Mouse (Mus musculus): ENCODE data around the gene Prox2. TPM values are rescaled to one million over a fixed set of nuclear protein-coding genes. Genes with fewer than 3 reads are reported as not detected.
"Not testable (repeated sequence)": the region's sequence is repeated elsewhere in the genome, so short reads cannot be mapped to it uniquely, and the experiment has no call there.

Gene Prox2
- polyA plus RNA-seq, 1 experiment from 2014 or later: 2.7 TPM

- not testable (repeated sequence) for H3K36me3 ChIP-seq (replicated peaks); H3K9me3 ChIP-seq; H3K27ac ChIP-seq; H3K4me3 ChIP-seq; DNase-seq (ENCODE audit: extremely low spot score, low spot score)
- Histone ChIP-seq H3K27me3 (ENCODE audit: poor library complexity, severe bottlenecking) (peaks cover 41% of the 10 kb centered on the region), H3K4me1 (peaks cover 25% of the 10 kb centered on the region)
- 61% methylated on average over 2 of the region's 2 CpGs for WGBS
These were observed 33.7 kb upstream of the Prox2 start for GRCm38 (mm10) chr12:85144276-85144675.

- Histone ChIP-seq H3K27me3 (ENCODE audit: poor library complexity, severe bottlenecking) (peaks cover 37% of the 10 kb centered on the region), H3K36me3 (replicated peaks) (no peaks in the 10 kb centered on the region), H3K27ac (no peak overlapping the region), H3K4me1 (peaks cover 25% of the 10 kb centered on the region), H3K9me3 (no peaks in the 10 kb centered on the region), H3K4me3 (no peak overlapping the region)
- WGBS: 19% methylated on average over 4 of the region's 4 CpGs
- peak; percentile 74 for DNase-seq (ENCODE audit: extremely low spot score, low spot score)
These were observed 32.2 kb upstream of the Prox2 start for GRCm38 (mm10) chr12:85142803-85143202.

GRCm38 (mm10) chr12:85141096-85141495 lies 30.5 kb upstream of the Prox2 start:
- Histone ChIP-seq H3K36me3 (replicated peaks) (no peaks in the 10 kb centered on the region), H3K4me1 (peaks cover 21% of the 10 kb centered on the region; the same call in 1 of the 2 replicates), H3K9me3 (no peaks in the 10 kb centered on the region), H3K4me3 (no peak overlapping the region), H3K27ac (no peak overlapping the region), H3K27me3 (ENCODE audit: poor library complexity, severe bottlenecking) (peaks cover 24% of the 10 kb centered on the region)
- DNase-seq (ENCODE audit: extremely low spot score, low spot score): no peak
- WGBS: 81% methylated on average over 6 of the region's 6 CpGs

- H3K27me3 ChIP-seq (ENCODE audit: poor library complexity, severe bottlenecking): peaks cover 24% of the 10 kb centered on the region
- no peaks in the 10 kb centered on the region for H3K9me3 ChIP-seq
- H3K4me1 ChIP-seq: peaks cover 15% of the 10 kb centered on the region; the same call in 1 of the 2 replicates
- no peak overlapping the region for H3K27ac ChIP-seq
- WGBS: 51% methylated on average over 18 of the region's 18 CpGs
- peaks cover 8% of the 10 kb centered on the region for H3K36me3 ChIP-seq (replicated peaks)
- no peak overlapping the region for H3K4me3 ChIP-seq
- DNase-seq (ENCODE audit: extremely low spot score, low spot score): no peak
These were observed 29.6 kb upstream of the Prox2 start for GRCm38 (mm10) chr12:85140036-85140701.

- Histone ChIP-seq H3K36me3 (replicated peaks) (peaks cover 40% of the 10 kb centered on the region), H3K27me3 (ENCODE audit: poor library complexity, severe bottlenecking) (peaks cover 24% of the 10 kb centered on the region), H3K4me1 (peaks cover 19% of the 10 kb centered on the region; the same call in 1 of the 2 replicates), H3K27ac (no peak overlapping the region), H3K9me3 (no peaks in the 10 kb centered on the region), H3K4me3 (no peak overlapping the region)
- 85% methylated on average over 4 of the region's 4 CpGs for WGBS
- no peak for DNase-seq (ENCODE audit: extremely low spot score, low spot score)
These were observed 26.1 kb upstream of the Prox2 start for GRCm38 (mm10) chr12:85136627-85137026.

GRCm38 (mm10) chr12:85135513-85136470 lies 25.2 kb upstream of the Prox2 start:
- Histone ChIP-seq H3K9me3 (no peaks in the 10 kb centered on the region), H3K4me3 (no peak overlapping the region), H3K36me3 (replicated peaks) (peaks cover 49% of the 10 kb centered on the region), H3K4me1 (peaks cover 19% of the 10 kb centered on the region; the same call in 1 of the 2 replicates), H3K27me3 (ENCODE audit: poor library complexity, severe bottlenecking) (peaks cover 18% of the 10 kb centered on the region), H3K27ac (no peak overlapping the region)
- 84% methylated on average over 19 of the region's 19 CpGs for WGBS
- no peak for DNase-seq (ENCODE audit: extremely low spot score, low spot score)

- 94% methylated on average over 8 of the region's 8 CpGs for WGBS
- H3K4me3 ChIP-seq: no peak overlapping the region
- no peak for DNase-seq (ENCODE audit: extremely low spot score, low spot score)
- H3K36me3 ChIP-seq (replicated peaks): peaks cover 64% of the 10 kb centered on the region
- peaks cover 3% of the 10 kb centered on the region; the same call in 1 of the 2 replicates for H3K27me3 ChIP-seq (ENCODE audit: poor library complexity, severe bottlenecking)
- H3K9me3 ChIP-seq: no peaks in the 10 kb centered on the region
- H3K27ac ChIP-seq: no peak overlapping the region
- H3K4me1 ChIP-seq: peaks cover 8% of the 10 kb centered on the region; the same call in 1 of the 2 replicates
These were observed 23.7 kb upstream of the Prox2 start for GRCm38 (mm10) chr12:85134043-85134794.

GRCm38 (mm10) chr12:85131361-85131760 lies 20.8 kb upstream of the Prox2 start:
- Histone ChIP-seq H3K27me3 (ENCODE audit: poor library complexity, severe bottlenecking) (no peaks in the 10 kb centered on the region), H3K4me3 (no peak overlapping the region), H3K36me3 (replicated peaks) (peaks cover 92% of the 10 kb centered on the region), H3K27ac (no peak overlapping the region), H3K4me1 (peaks cover 5% of the 10 kb centered on the region; the same call in 1 of the 2 replicates), H3K9me3 (no peaks in the 10 kb centered on the region)
- 91% methylated on average over 6 of the region's 6 CpGs for WGBS
- DNase-seq (ENCODE audit: extremely low spot score, low spot score): no peak

- H3K36me3 ChIP-seq (replicated peaks): peaks cover 96% of the 10 kb centered on the region
- H3K9me3 ChIP-seq: no peaks in the 10 kb centered on the region
- DNase-seq (ENCODE audit: extremely low spot score, low spot score): no peak
- H3K27ac ChIP-seq: no peak overlapping the region
- no peak overlapping the region for H3K4me3 ChIP-seq
- no peaks in the 10 kb centered on the region for H3K27me3 ChIP-seq (ENCODE audit: poor library complexity, severe bottlenecking)
- WGBS: 98% methylated on average over 9 of the region's 9 CpGs
- peaks cover 4% of the 10 kb centered on the region; the same call in 1 of the 2 replicates for H3K4me1 ChIP-seq
These were observed 18.9 kb upstream of the Prox2 start for GRCm38 (mm10) chr12:85129426-85129978.

- H3K9me3 ChIP-seq: no peaks in the 10 kb centered on the region
- WGBS: 94% methylated on average over 8 of the region's 8 CpGs
- no peak for DNase-seq (ENCODE audit: extremely low spot score, low spot score)
- H3K4me1 ChIP-seq: no peaks in the 10 kb centered on the region
- no peak overlapping the region for H3K4me3 ChIP-seq
- H3K27me3 ChIP-seq (ENCODE audit: poor library complexity, severe bottlenecking): no peaks in the 10 kb centered on the region
- no peak overlapping the region for H3K27ac ChIP-seq
- peaks cover 96% of the 10 kb centered on the region for H3K36me3 ChIP-seq (replicated peaks)
These were observed 16.5 kb upstream of the Prox2 start for GRCm38 (mm10) chr12:85126986-85127603.

- no peaks in the 10 kb centered on the region for H3K4me1 ChIP-seq
- DNase-seq (ENCODE audit: extremely low spot score, low spot score): no peak
- H3K9me3 ChIP-seq: no peaks in the 10 kb centered on the region
- no peak overlapping the region for H3K27ac ChIP-seq
- peaks cover 99% of the 10 kb centered on the region for H3K36me3 ChIP-seq (replicated peaks)
- WGBS: 95% methylated on average over 5 of the region's 5 CpGs
- no peak overlapping the region for H3K4me3 ChIP-seq
- no peaks in the 10 kb centered on the region for H3K27me3 ChIP-seq (ENCODE audit: poor library complexity, severe bottlenecking)
These were observed 14.2 kb upstream of the Prox2 start for GRCm38 (mm10) chr12:85124751-85125150.

- Histone ChIP-seq H3K4me1 (no peaks in the 10 kb centered on the region), H3K4me3 (no peak overlapping the region), H3K36me3 (replicated peaks) (peaks cover 100% of the 10 kb centered on the region), H3K27ac (no peak overlapping the region), H3K27me3 (ENCODE audit: poor library complexity, severe bottlenecking) (no peaks in the 10 kb centered on the region), H3K9me3 (no peaks in the 10 kb centered on the region)
- WGBS: 95% methylated on average over 11 of the region's 11 CpGs
- DNase-seq (ENCODE audit: extremely low spot score, low spot score): no peak
These were observed 13.1 kb upstream of the Prox2 start for GRCm38 (mm10) chr12:85123645-85124044.
